Mouse (Mus musculus) left cerebral cortex, adult 2 months (tissue): ENCODE results near the gene Ppargc1a. TPM values are rescaled to one million over a fixed set of nuclear protein-coding genes. Genes with fewer than 3 reads are reported as not detected.

Source experiments
- DNase-seq, 2 experiments: peaks; one replicate each; pipeline ENCODE4 v3.0.0; 2021 to 2022; ENCODE audit warnings: low spot score in 2 of 2, mixed read lengths in 1 of 2; ENCODE audit errors: extremely low spot score in 1 of 2
- H3K27ac ChIP-seq: fragments of 200-600 bp; 2 replicates; pipeline ENCODE4 v1.8.1; 2022
- H3K4me3 ChIP-seq: fragments of 200-600 bp; 2 replicates; pipeline ENCODE4 v1.8.1; 2022
- CTCF ChIP-seq: fragments of 200-600 bp; IDR thresholded peaks from 2 replicates; pipeline ENCODE4 v1.8.1; 2022; ENCODE audit warnings: antibody characterized with exemption, mild to moderate bottlenecking, moderate library complexity
- intact Hi-C: fragments of 180-260 bp; cut with DNase I; formaldehyde crosslinking; loops from one replicate; pipeline ENCODE4 v1.15.1; 2025
- total RNA-seq, 2 experiments: library from RNA; stranded (reverse); gene quantifications; 2 replicates each; pipeline ENCODE4 v1.2.3; 2021

Gene Ppargc1a
- total RNA-seq, 2 experiments from 2014 or later = 48.8 to 57.4 TPM

DNA sequence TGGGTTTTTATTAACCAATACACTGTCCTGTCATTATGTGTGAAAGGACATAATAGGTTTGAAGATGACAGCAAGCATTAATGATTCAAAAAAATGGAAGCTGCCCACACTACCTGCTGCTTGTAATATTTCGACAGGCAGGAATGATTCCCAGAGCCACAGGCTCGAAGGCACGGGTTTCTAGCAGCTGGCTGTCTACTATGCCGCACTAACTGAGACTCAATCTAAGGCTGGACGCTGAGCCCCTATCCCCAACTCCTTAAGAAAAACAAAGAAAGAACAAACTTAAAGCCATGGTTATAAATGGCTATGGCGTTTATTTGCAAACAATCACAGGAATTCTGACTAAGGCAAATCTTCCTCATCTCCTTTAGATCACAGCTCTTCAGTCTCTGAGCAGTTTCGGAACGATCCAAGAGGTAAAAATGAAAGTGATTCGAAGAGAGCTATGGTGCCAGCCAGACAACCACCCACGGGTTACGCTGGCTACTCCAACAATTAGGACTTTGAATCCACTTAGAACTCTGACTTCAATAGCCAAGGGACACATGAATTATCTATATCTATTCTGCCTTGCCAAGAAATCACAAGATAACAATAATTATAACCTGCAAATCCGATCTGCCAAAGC lies 15.6 kb downstream of the Ppargc1a start:
- intact Hi-C loops = loop anchor here (5.0 to 10.0 kb wide), 2 partner anchors 513 to 560 kb away; no protein-coding TSS in a partner anchor
- no peak for TF ChIP-seq CTCF
- H3K27ac ChIP-seq = peak overlapping the region; percentile 69
- DNase-seq = no peak
- peak overlapping the region; percentile 63 for H3K4me3 ChIP-seq

GRCm38 (mm10) chr5:51547442-51548035 lies 20.0 kb downstream of the Ppargc1a start:
- TF ChIP-seq CTCF = no peak; the same call in 1 of the 2 replicates
- DNase-seq = no peak
- H3K4me3 ChIP-seq = no peak overlapping the region
- intact Hi-C loops = no loop called here
- no peak overlapping the region for H3K27ac ChIP-seq

DNA sequence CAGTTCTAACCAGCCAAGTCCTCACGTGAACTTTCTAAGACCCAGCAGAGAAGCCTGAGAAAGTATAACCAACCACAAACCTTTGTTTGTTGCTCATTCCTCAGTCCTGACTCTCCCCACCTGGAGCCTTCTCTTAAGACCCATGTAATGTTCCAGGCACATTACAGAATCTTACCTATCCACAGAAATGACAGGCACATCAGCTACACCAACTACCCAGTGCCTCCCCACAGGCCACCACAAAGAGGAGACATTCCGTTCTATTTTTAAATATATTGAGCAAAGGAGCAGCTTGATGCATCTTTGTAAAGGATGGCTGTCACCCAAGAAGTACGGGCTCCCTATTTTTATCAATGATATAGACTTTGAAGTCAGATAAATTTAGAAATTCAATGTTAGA lies 20.7 kb downstream of the Ppargc1a start:
- intact Hi-C loops = no loop called here
- H3K4me3 ChIP-seq = no peak overlapping the region
- H3K27ac ChIP-seq = no peak overlapping the region
- no peak for DNase-seq
- no peak for TF ChIP-seq CTCF

DNA sequence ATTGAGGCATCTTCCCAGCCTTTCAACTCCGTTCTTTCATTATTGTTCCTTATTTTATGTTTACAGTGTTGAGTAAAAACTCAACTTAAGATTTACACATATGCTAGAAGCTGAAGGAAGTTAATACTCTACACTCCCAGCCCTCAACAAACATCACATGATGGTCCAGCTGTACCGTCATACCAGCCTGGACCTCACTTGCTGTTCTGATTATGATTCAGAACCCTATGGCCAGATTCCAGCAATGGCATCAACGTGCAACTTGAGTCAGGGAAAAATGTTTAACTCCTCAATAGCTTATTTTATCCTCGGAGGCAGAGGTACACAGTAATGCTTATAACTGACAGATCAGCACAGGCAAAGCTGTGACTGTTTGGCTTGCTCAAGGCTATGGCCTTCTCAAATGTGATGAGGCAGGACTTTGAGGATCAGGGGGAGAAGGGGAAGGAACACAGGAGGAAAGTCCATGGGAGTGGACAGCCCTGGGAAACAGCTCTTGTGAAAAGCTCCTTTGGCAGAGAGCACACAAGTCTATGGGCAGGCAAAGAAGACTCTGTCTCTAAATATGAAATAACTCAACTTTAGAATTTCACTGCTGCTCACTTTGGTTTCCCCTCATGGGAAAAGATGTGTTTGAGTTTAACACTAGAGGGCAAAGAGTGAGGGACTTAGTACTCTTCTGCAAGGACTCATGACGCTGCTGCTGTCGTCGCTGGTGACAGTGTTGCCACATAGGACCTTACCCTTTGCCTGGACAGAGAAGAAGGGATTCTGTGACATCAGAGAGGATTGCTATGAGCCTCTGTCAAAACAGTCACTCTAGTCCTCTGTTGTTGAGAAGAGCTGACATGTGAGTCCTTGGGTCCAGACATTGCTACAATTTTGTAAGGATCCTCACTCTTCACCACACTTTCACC lies 22.1 kb downstream of the Ppargc1a start:
- DNase-seq = no peak
- Histone ChIP-seq H3K4me3 (no peak overlapping the region), H3K27ac (no peak overlapping the region)
- intact Hi-C loops = no loop called here
- no peak for TF ChIP-seq CTCF

DNA sequence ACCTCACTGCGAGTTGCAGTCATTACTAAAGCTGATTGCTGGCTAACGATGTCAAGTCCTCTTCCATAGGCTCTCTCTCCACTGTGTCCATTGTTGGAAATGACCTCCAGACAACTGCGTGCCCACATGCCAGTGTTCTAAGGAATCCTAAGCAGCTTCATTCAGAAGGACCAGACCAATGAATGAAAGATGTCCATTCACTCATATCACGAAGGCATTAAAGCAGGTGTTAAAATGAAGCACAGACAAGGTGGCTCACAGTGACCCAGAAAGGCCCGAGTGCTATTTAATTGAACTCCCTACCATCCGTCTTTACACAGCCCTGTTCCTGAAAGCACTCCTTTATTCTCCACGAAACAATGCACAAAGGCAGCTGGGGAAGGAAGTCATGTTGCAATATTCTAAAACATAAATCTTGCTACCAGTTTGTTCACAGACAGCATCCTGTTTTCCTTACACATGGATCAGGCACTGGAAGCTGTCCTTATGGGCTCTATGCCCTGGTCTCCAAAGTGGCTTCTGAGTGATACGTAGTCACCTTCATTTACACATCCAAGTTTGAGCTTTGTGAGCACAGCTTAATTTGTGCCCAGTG lies 23.3 kb downstream of the Ppargc1a start:
- intact Hi-C loops = no loop called here
- no peak for TF ChIP-seq CTCF
- no peak overlapping the region for H3K4me3 ChIP-seq
- no peak for DNase-seq
- H3K27ac ChIP-seq = no peak overlapping the region

DNA sequence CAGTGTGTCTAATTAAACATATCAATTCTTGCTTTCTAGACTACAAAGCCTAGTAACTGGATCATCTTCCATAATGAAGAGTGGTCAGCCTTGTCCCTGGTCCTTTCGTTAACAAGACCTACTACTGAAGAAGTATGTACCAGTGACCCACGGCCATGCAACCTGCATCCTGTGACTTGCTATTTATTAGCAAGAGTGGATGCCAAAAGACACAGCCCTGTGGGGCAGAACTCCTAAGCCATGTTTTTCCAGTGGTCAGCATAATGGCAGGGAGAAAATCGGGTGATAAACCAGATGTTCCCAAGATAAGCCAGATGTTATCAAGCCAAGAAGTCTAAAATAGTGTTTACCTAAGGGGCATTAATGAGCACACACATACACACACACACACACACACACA lies 26.0 kb downstream of the Ppargc1a start:
- intact Hi-C loops = no loop called here
- DNase-seq = no peak
- H3K4me3 ChIP-seq = no peak overlapping the region
- no peak for TF ChIP-seq CTCF
- no peak overlapping the region for H3K27ac ChIP-seq

DNA sequence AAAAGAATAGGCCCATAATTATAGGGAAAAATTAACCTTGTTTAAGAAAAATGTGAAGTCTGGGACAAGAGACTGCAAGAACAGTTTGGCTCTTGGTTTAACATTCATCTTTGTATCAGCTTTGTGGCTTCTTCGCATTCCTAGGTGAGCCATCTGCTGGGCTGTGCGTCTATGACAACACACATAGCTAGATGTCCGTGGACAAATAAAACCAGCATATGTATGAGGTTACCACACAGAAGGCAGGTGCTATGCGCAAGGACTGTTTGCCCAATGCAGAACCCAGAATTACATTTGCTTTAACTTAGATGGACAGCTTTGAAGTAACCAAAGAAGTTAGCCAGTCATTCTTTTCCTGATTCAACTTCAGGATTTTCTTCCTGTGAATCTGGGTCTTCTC lies 26.7 kb downstream of the Ppargc1a start:
- DNase-seq = no peak
- Histone ChIP-seq H3K4me3 (no peak overlapping the region), H3K27ac (no peak overlapping the region)
- TF ChIP-seq CTCF = peak; percentile 27
- intact Hi-C loops = no loop called here

DNA sequence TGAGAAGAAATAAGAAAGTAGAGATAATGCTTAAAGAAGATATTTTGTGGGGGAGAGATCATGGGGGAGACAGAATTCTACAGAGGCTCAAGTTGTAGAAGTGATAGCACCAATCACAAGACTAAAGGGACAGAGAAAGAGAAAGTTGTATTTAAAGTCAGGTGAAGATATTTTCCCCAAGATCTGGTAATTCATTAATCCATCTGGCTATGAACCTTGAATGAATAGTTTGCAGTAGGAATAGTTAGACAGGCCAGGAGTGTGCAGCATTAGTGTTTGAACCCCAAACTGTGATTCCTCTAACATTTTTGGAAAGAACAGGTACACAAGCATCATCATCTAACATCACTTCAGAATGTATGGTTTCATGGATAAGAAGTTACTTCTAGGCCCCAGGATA lies 28.0 kb downstream of the Ppargc1a start:
- no peak overlapping the region for H3K27ac ChIP-seq
- no peak for DNase-seq
- H3K4me3 ChIP-seq = no peak overlapping the region
- TF ChIP-seq CTCF = no peak
- intact Hi-C loops = no loop called here

GRCm38 (mm10) chr5:51538319-51538718 lies 29.2 kb downstream of the Ppargc1a start:
- intact Hi-C loops = no loop called here
- no peak overlapping the region for H3K27ac ChIP-seq
- DNase-seq = no peak
- TF ChIP-seq CTCF = no peak
- H3K4me3 ChIP-seq = no peak overlapping the region

DNA sequence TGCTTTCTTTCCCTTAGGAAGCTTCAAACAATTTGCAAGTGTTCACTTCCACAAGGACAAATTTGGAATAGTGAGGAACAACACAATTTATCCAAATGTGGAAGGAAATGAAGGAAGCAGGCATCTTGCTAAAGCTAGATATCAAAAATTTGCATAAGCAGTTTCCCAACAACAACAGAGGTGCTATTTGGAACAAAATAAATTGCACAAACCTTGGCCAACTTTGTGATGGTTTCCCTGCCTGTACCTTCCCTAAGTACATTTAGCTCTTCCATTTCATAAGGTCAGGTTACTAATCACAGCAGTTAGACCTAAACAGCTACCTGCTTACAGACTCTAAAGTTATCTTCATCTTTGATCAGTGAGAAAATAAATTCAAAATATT lies 29.9 kb downstream of the Ppargc1a start:
- intact Hi-C loops = no loop called here
- no peak overlapping the region for H3K4me3 ChIP-seq
- no peak for DNase-seq
- no peak for TF ChIP-seq CTCF
- no peak overlapping the region for H3K27ac ChIP-seq

GRCm38 (mm10) chr5:51537009-51537645 lies 30.4 kb downstream of the Ppargc1a start:
- TF ChIP-seq CTCF = no peak
- intact Hi-C loops = no loop called here
- Histone ChIP-seq H3K27ac (no peak overlapping the region), H3K4me3 (no peak overlapping the region)
- DNase-seq = no peak
